Mouse (Mus musculus): Measurements from ENCODE around the gene Bcar1.

DNA sequence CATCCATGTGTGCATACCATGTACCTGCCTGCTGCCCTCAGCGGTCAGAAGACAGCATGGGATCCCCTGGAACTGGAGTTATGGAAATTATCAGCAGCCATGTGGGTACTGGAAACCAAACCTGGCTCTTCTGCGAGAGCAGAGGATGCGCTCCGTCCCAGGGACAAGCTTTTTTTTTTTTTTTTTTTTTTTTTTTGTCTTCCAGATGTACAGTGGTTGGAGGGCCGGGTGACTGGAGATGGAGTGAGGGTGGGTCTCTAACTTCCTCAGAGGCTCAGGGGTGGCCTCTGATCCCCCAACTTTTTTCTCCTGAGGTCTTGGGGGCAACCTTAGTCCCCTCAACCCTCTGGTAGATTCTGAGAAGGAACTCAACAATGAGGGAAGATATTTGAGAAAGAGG lies 1.5 kb upstream of the Bcar1 start:
- TF ChIP-seq CTCF (IDR thresholded peaks at IDR 0.05; ENCODE audit: insufficient read depth, low read depth, low read length) = no peak
- no peak for TF ChIP-seq POLR2A (IDR thresholded peaks at IDR 0.05; ENCODE audit: insufficient read depth, low read depth, low read length)

Measured in olfactory bulb, adult 2 months (tissue).